Mouse (Mus musculus): Measurements from ENCODE around the gene Olfr482. TPM values are rescaled to one million over a fixed set of nuclear protein-coding genes. Genes with fewer than 3 reads are reported as not detected.
A peak's percentile ranks its signal among the peaks of the same experiment; 100 is the strongest.

Gene Olfr482
- polyA plus RNA-seq (2011; ENCODE audit: insufficient read depth, insufficient read length, low read depth, missing spikeins), result not detected in 2 replicates

DNA sequence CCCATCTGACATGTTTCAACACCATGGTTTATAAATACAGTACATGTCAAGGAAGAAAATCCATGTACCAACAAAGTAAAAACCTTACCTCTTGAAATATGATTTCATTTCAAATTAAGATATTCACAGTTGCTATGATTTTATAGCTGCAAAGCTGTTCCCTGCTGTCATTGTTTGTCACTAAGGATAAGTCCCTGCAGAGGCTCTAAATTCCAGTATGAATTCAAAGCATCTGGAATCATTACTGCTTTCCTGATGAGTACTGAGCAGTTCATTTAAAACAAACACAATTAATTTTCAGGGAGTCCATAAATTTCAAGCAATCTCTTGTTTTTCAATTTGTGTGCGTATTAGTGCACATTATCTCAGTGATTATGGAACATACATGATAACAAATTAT, at the start of gene Olfr482:
TSS of gene Olfr482 (minus strand) at position 101 of the 400 bp plus-strand sequence.
- no peaks in the 10 kb centered on the region for H3K27me3 ChIP-seq (ENCODE audit: control insufficient read depth, insufficient read depth, low read length, poor library complexity, severe bottlenecking)
- H3K36me3 ChIP-seq (ENCODE audit: control insufficient read depth, insufficient read depth, low read length, poor library complexity, severe bottlenecking), result no peaks in the 10 kb centered on the region
- H3K9me3 ChIP-seq (replicated peaks; ENCODE audit: control insufficient read depth, insufficient read depth, low read length, poor library complexity, severe bottlenecking), result no peaks in the 10 kb centered on the region
- H3K4me1 ChIP-seq (ENCODE audit: control insufficient read depth, insufficient read depth, low read length), result no peaks in the 10 kb centered on the region
- H3K9ac ChIP-seq (ENCODE audit: low read depth, poor library complexity, severe bottlenecking), result no peak within 1 kb of the TSS
- no peak within 1 kb of the TSS for H3K27ac ChIP-seq (ENCODE audit: insufficient read depth, low read length)
- no peak within 1 kb of the TSS for H3K4me3 ChIP-seq (ENCODE audit: low read depth, low read length)
- TF ChIP-seq POLR2A (IDR thresholded peaks at IDR 0.05; ENCODE audit: insufficient read depth, low read length) (no peak), EP300 (IDR thresholded peaks at IDR 0.05; ENCODE audit: insufficient read depth, low read depth, low read length) (no peak), CTCF (IDR thresholded peaks at IDR 0.05; ENCODE audit: low read depth, low read length) (no peak)

DNA sequence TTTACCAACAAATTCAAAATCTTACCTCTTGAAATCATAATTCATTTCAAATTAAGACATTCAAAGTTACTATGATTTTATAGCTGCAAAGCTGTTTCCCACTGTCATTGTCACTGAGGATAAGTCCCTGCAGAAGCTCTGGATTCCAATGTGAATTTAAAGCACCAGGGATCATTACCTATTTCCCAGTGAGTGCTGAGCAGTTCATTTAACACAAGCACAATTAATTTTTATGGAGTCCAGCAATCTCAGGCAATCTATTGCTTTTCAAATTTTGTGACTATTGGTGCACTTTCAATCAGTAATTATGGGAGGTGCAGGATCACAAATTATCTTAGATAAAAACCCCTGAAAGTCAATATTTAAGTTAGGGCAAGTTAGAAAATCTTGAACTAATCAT, 30.0 kb upstream of the Olfr482 start, which contains the start of gene Olfr484:
TSS of gene Olfr484 (minus strand) at position 101 of the 400 bp plus-strand sequence.
- Histone ChIP-seq H3K27ac (ENCODE audit: insufficient read depth, low read length) (no peak within 1 kb of the TSS), H3K36me3 (ENCODE audit: control insufficient read depth, insufficient read depth, low read length, poor library complexity, severe bottlenecking) (no peaks in the 10 kb centered on the region)

DNA sequence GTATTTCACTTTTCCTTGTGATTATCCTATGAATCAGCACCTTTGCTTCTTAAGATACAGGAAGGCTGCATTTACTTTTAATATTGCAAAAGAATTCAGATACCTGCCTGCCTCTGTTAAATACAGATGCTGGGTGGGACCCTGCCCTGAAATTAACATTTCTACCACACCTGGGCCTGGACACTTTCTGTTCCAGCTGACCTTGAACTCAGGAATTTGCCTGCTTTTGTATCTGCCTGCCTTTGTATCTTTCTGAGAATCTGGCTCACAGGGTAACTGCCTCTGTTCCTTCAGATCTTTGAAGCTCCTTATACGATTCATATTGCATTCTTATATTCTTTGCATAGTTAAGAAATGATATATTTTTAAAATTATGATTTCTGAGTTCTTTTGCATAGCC, 24.0 kb upstream of the Olfr482 start:
- H3K27ac ChIP-seq (ENCODE audit: insufficient read depth, low read length), result peak overlapping the region; percentile 51; the same call in 1 of the 2 replicates
- no peaks in the 10 kb centered on the region for H3K9me3 ChIP-seq (replicated peaks; ENCODE audit: control insufficient read depth, insufficient read depth, low read length, poor library complexity, severe bottlenecking)
- H3K9ac ChIP-seq (ENCODE audit: low read depth, poor library complexity, severe bottlenecking), result no peak overlapping the region
- peaks cover 2% of the 10 kb centered on the region for H3K4me1 ChIP-seq (ENCODE audit: control insufficient read depth, insufficient read depth, low read length)
- TF ChIP-seq POLR2A (IDR thresholded peaks at IDR 0.05; ENCODE audit: insufficient read depth, low read length), result no peak
- H3K36me3 ChIP-seq (ENCODE audit: control insufficient read depth, insufficient read depth, low read length, poor library complexity, severe bottlenecking), result no peaks in the 10 kb centered on the region
- no peaks in the 10 kb centered on the region for H3K27me3 ChIP-seq (ENCODE audit: control insufficient read depth, insufficient read depth, low read length, poor library complexity, severe bottlenecking)
- no peak overlapping the region for H3K4me3 ChIP-seq (ENCODE audit: low read depth, low read length)

More for the DNA sequence above, 30.0 kb upstream of the Olfr482 start, which contains the start of gene Olfr484:
- no peaks in the 10 kb centered on the region for H3K27me3 ChIP-seq (ENCODE audit: control insufficient read depth, insufficient read depth, low read length, poor library complexity, severe bottlenecking)
- no peak within 1 kb of the TSS for H3K9ac ChIP-seq (ENCODE audit: low read depth, poor library complexity, severe bottlenecking)
- TF ChIP-seq CTCF (IDR thresholded peaks at IDR 0.05; ENCODE audit: low read depth, low read length) (no peak), POLR2A (IDR thresholded peaks at IDR 0.05; ENCODE audit: insufficient read depth, low read length) (no peak), EP300 (IDR thresholded peaks at IDR 0.05; ENCODE audit: insufficient read depth, low read depth, low read length) (no peak)
- H3K4me1 ChIP-seq (ENCODE audit: control insufficient read depth, insufficient read depth, low read length), result no peaks in the 10 kb centered on the region
- H3K9me3 ChIP-seq (replicated peaks; ENCODE audit: control insufficient read depth, insufficient read depth, low read length, poor library complexity, severe bottlenecking), result no peaks in the 10 kb centered on the region
- H3K4me3 ChIP-seq (ENCODE audit: low read depth, low read length), result no peak within 1 kb of the TSS

DNA sequence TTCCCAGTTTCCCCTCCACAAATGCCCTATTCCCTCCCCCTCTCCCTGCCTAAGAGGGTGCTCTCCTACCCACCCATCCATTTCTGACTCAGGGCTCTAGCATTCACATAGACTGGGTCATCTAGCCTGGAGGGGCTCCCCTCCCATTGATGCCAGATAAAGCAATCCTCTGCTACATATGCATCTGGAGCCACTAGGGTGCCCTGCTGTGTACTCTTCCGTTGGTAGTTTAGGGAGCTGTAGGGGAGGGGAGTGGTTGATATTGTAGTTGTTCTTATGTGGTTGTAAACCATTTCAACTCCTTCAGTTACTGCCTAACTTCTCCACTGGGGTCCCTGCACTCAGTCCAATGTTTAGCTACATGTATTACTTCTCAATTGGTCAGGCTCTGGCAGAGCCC, 23.3 kb upstream of the Olfr482 start:
- peak overlapping the region; percentile 92 for H3K27ac ChIP-seq (ENCODE audit: insufficient read depth, low read length)
- TF ChIP-seq CTCF (IDR thresholded peaks at IDR 0.05; ENCODE audit: low read depth, low read length) (no peak), EP300 (IDR thresholded peaks at IDR 0.05; ENCODE audit: insufficient read depth, low read depth, low read length) (peak; percentile 64; the same call in 1 of the 2 replicates)

DNA sequence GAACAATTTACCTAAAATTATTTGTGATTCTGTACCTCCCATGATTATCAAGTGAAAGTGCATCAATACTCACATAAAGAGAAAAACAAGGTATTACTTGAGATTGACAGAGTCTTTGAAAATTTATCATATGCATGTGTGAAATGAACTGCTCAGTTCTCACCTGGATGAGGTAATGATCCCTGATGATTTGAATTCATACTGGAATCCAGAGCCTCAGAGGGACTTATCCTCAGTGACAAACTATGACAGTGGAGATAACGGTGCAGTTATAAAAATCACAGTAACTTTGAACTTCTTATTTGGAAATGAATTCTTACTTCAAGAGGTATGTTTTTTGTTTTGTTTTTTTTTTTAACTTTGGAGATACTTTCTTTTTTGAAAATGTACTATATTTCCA, 3.2 kb upstream of the Olfr482 start, which contains the start of gene Olfr483:
TSS of gene Olfr483 (plus strand) at position 301 of the 400 bp plus-strand sequence.
- TF ChIP-seq POLR2A (IDR thresholded peaks at IDR 0.05; ENCODE audit: insufficient read depth, low read length) (no peak), EP300 (IDR thresholded peaks at IDR 0.05; ENCODE audit: insufficient read depth, low read depth, low read length) (no peak), CTCF (IDR thresholded peaks at IDR 0.05; ENCODE audit: low read depth, low read length) (no peak)
- Histone ChIP-seq H3K27me3 (ENCODE audit: control insufficient read depth, insufficient read depth, low read length, poor library complexity, severe bottlenecking) (no peaks in the 10 kb centered on the region), H3K4me1 (ENCODE audit: control insufficient read depth, insufficient read depth, low read length) (no peaks in the 10 kb centered on the region), H3K36me3 (ENCODE audit: control insufficient read depth, insufficient read depth, low read length, poor library complexity, severe bottlenecking) (no peaks in the 10 kb centered on the region), H3K4me3 (ENCODE audit: low read depth, low read length) (no peak within 1 kb of the TSS), H3K9ac (ENCODE audit: low read depth, poor library complexity, severe bottlenecking) (no peak within 1 kb of the TSS), H3K27ac (ENCODE audit: insufficient read depth, low read length) (no peak within 1 kb of the TSS), H3K9me3 (replicated peaks; ENCODE audit: control insufficient read depth, insufficient read depth, low read length, poor library complexity, severe bottlenecking) (no peaks in the 10 kb centered on the region)

More for the DNA sequence above, 23.3 kb upstream of the Olfr482 start:
- Histone ChIP-seq H3K4me1 (ENCODE audit: control insufficient read depth, insufficient read depth, low read length) (peaks cover 2% of the 10 kb centered on the region), H3K9ac (ENCODE audit: low read depth, poor library complexity, severe bottlenecking) (no peak overlapping the region), H3K4me3 (ENCODE audit: low read depth, low read length) (no peak overlapping the region), H3K27me3 (ENCODE audit: control insufficient read depth, insufficient read depth, low read length, poor library complexity, severe bottlenecking) (no peaks in the 10 kb centered on the region), H3K36me3 (ENCODE audit: control insufficient read depth, insufficient read depth, low read length, poor library complexity, severe bottlenecking) (no peaks in the 10 kb centered on the region), H3K9me3 (replicated peaks; ENCODE audit: control insufficient read depth, insufficient read depth, low read length, poor library complexity, severe bottlenecking) (no peaks in the 10 kb centered on the region)

DNA sequence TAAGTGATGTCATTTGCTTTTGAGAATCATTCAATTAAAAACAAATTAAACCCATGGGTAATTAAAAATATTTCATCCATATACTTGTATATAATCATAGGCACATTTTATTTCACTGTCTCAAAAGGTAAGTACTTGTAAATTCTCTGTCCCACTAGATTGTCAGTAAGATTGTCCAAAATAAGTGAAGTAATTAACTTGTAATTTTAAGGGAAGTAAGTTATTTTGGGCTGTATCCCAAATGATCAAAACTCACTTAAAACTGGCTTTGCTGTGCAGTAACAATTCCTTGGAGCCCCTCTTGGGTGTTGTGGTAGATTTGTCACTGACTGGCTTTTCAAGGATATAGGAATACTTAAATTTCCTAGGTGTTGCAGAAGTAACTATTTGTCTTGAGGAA, 17.8 kb downstream of the Olfr482 start, which contains the start of gene Olfr481:
TSS of gene Olfr481 (plus strand) at position 301 of the 400 bp plus-strand sequence.
- Histone ChIP-seq H3K9me3 (replicated peaks; ENCODE audit: control insufficient read depth, insufficient read depth, low read length, poor library complexity, severe bottlenecking) (no peaks in the 10 kb centered on the region), H3K27me3 (ENCODE audit: control insufficient read depth, insufficient read depth, low read length, poor library complexity, severe bottlenecking) (no peaks in the 10 kb centered on the region), H3K9ac (ENCODE audit: low read depth, poor library complexity, severe bottlenecking) (no peak within 1 kb of the TSS), H3K4me1 (ENCODE audit: control insufficient read depth, insufficient read depth, low read length) (no peaks in the 10 kb centered on the region), H3K27ac (ENCODE audit: insufficient read depth, low read length) (no peak within 1 kb of the TSS), H3K36me3 (ENCODE audit: control insufficient read depth, insufficient read depth, low read length, poor library complexity, severe bottlenecking) (no peaks in the 10 kb centered on the region), H3K4me3 (ENCODE audit: low read depth, low read length) (no peak within 1 kb of the TSS)
- TF ChIP-seq EP300 (IDR thresholded peaks at IDR 0.05; ENCODE audit: insufficient read depth, low read depth, low read length), result no peak
- TF ChIP-seq CTCF (IDR thresholded peaks at IDR 0.05; ENCODE audit: low read depth, low read length), result no peak
- no peak for TF ChIP-seq POLR2A (IDR thresholded peaks at IDR 0.05; ENCODE audit: insufficient read depth, low read length)

All from ES-Bruce4 (cell line).